Mouse (Mus musculus) liver, adult 2 months (tissue): ENCODE measurements around the gene Yod1. TPM values are rescaled to one million over a fixed set of nuclear protein-coding genes. Genes with fewer than 3 reads are reported as not detected.

Source experiments
- DNase-seq: peaks from one replicate; pipeline ENCODE4 v3.0.0-alpha.2; 2011; ENCODE audit warnings: low read depth, low spot score; ENCODE audit errors: extremely low read depth
- H3K27ac ChIP-seq: fragments of 200-500 bp; replicated peaks from 2 replicates; pipeline ENCODE4 v1.5.1; 2012; ENCODE audit warnings: low read depth, mild to moderate bottlenecking, control low read depth, inconsistent platforms, low read length; ENCODE audit not compliant: insufficient read depth
- H3K27me3 ChIP-seq: fragments of 200-500 bp; 2 replicates; pipeline ENCODE4 v1.6.1; 2012; ENCODE audit warnings: mild to moderate bottlenecking, moderate library complexity, low read length, inconsistent platforms; ENCODE audit not compliant: control insufficient read depth, insufficient read depth
- H3K36me3 ChIP-seq: fragments of 200-500 bp; 2 replicates; pipeline ENCODE4 v1.6.1; 2012; ENCODE audit warnings: low read length, inconsistent platforms; ENCODE audit not compliant: control insufficient read depth, insufficient read depth
- H3K4me1 ChIP-seq: fragments of 200-500 bp; 2 replicates; pipeline ENCODE4 v1.6.1; 2011; ENCODE audit warnings: low read length; ENCODE audit not compliant: control insufficient read depth, insufficient read depth
- H3K4me3 ChIP-seq: fragments of 200-500 bp; 2 replicates; pipeline ENCODE4 v1.5.1; 2011; ENCODE audit warnings: low read depth, mild to moderate bottlenecking, control low read depth, low read length, moderate library complexity; ENCODE audit not compliant: insufficient read depth
- H3K79me2 ChIP-seq: fragments of 200-500 bp; 2 replicates; pipeline ENCODE4 v1.6.1; 2012; ENCODE audit warnings: inconsistent platforms, mild to moderate bottlenecking, low read length, moderate library complexity; ENCODE audit not compliant: control insufficient read depth, insufficient read depth
- H3K9ac ChIP-seq: fragments of 200-500 bp; 2 replicates; pipeline ENCODE4 v1.6.1; 2012; ENCODE audit warnings: low read depth, mild to moderate bottlenecking, control low read depth, inconsistent platforms, low read length
- CTCF ChIP-seq: fragments of 200-500 bp; IDR thresholded peaks from 2 replicates; pipeline ENCODE4 v1.5.1; 2011; ENCODE audit warnings: low read depth, low read length, control low read depth
- POLR2A ChIP-seq: fragments of 200-500 bp; IDR thresholded peaks from 2 replicates; pipeline ENCODE4 v1.6.1; 2011; ENCODE audit warnings: low read length, control low read depth; ENCODE audit not compliant: insufficient read depth; ENCODE audit errors: extremely low read depth
- WGBS: fragments of 180-500 bp; shearing (Covaris S2); methylation state at CpG from one replicate; pipeline ENCODE4 v1.1.7; 2018; 5-methylcytosine and 5-hydroxymethylcytosine counted together
- polyA plus RNA-seq: library from polyadenylated mRNA; depleted of rRNA; stranded (reverse); fragments of >200 nt; gene quantifications from 2 replicates; pipeline ENCODE4 v1.2.3, GENCODE M21; 2012
- total RNA-seq: library from RNA; depleted of rRNA; stranded (reverse); fragments of >200 nt; gene quantifications from 2 replicates; pipeline ENCODE4 v1.2.3, GENCODE M21; 2014

Gene Yod1
- total and polyA plus RNA-seq, 2 experiments, result 1.3 to 9.0 TPM

- DNase-seq, result no peak
- WGBS, result 80% methylated on average over 8 of the region's 8 CpGs
- Histone ChIP-seq H3K4me3 (no peak overlapping the region), H3K79me2 (peaks cover 3% of the 10 kb centered on the region; the same call in 1 of the 2 replicates), H3K36me3 (no peaks in the 10 kb centered on the region), H3K27ac (peak overlapping the region; percentile 84), H3K4me1 (peaks cover 14% of the 10 kb centered on the region; the same call in 1 of the 2 replicates), H3K9ac (no peak overlapping the region), H3K27me3 (no peaks in the 10 kb centered on the region)
- no peak for TF ChIP-seq CTCF
- TF ChIP-seq POLR2A, result no peak
These were observed 17.7 kb downstream of the Yod1 start for GRCm38 (mm10) chr1:130734852-130735251.

- no peak overlapping the region for H3K27ac ChIP-seq
- no peaks in the 10 kb centered on the region for H3K36me3 ChIP-seq
These were observed 20.3 kb downstream of the Yod1 start for GRCm38 (mm10) chr1:130737411-130737881.

DNA sequence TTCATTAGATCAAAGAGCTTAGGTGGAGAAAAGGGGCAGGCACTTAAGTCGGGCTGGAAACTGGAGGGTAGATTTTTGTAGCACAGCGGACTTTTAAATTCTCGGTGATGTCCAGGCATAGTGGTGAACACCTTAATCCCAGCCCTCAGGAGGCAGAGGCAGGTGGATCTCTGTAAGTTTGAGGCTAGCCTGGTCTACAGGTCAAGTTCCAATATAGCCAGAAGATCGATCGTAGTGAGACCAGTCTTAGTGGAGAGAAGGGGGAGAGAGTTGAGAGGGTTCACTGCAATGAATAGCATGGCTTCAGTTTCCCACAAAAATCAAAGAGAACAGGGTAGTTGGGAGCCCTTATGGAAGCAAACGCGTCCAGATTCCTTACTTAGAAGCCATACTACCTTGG, 20.8 kb downstream of the Yod1 start:
- H3K4me3 ChIP-seq, result no peak overlapping the region
- H3K27me3 ChIP-seq, result no peaks in the 10 kb centered on the region
- peaks cover 3% of the 10 kb centered on the region; the same call in 1 of the 2 replicates for H3K79me2 ChIP-seq
- WGBS, result 90% methylated on average over 7 of the region's 7 CpGs
- no peaks in the 10 kb centered on the region for H3K36me3 ChIP-seq
- no peak overlapping the region for H3K27ac ChIP-seq
- peaks cover 22% of the 10 kb centered on the region for H3K4me1 ChIP-seq
- DNase-seq, result no peak
- H3K9ac ChIP-seq, result no peak overlapping the region
- TF ChIP-seq CTCF (no peak), POLR2A (no peak)

More at GRCm38 (mm10) chr1:130737411-130737881, 20.3 kb downstream of the Yod1 start:
- Histone ChIP-seq H3K79me2 (peaks cover 3% of the 10 kb centered on the region; the same call in 1 of the 2 replicates), H3K9ac (no peak overlapping the region), H3K4me3 (no peak overlapping the region), H3K27me3 (no peaks in the 10 kb centered on the region), H3K4me1 (peaks cover 22% of the 10 kb centered on the region)
- 87% methylated on average over 11 of the region's 11 CpGs for WGBS
- TF ChIP-seq POLR2A, result no peak
- no peak for TF ChIP-seq CTCF
- DNase-seq, result no peak

- Histone ChIP-seq H3K9ac (no peak overlapping the region), H3K36me3 (no peaks in the 10 kb centered on the region), H3K27ac (no peak overlapping the region), H3K27me3 (no peaks in the 10 kb centered on the region), H3K4me1 (peaks cover 19% of the 10 kb centered on the region), H3K4me3 (no peak overlapping the region), H3K79me2 (peaks cover 3% of the 10 kb centered on the region; the same call in 1 of the 2 replicates)
- DNase-seq, result no peak
- no peak for TF ChIP-seq POLR2A
- no peak for TF ChIP-seq CTCF
- WGBS, result 94% methylated on average over 3 of the region's 3 CpGs
These were observed 21.5 kb downstream of the Yod1 start for GRCm38 (mm10) chr1:130738551-130739106.

DNA sequence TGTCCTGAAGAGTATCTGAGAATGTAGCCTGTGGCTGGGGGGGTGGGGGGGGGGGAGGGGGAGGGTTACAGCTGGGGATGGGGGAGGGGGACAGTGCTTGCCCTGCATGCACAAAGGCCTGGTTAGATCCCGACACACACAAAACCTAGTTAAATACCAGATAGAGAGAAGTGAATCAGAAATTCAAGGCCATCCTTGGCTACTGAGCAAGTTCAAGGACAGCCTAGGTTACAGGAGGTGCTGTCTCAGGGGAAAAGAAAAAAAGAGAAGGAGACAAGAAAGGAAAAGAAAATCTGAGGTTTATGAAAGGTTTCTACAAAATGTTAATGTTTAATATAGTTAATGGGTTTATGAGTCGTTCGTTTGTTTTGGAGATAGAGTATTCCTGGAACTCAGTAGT, 22.5 kb downstream of the Yod1 start:
- no peak for TF ChIP-seq POLR2A
- no peak for TF ChIP-seq CTCF
- WGBS, result 18% methylated on average over 3 of the region's 3 CpGs
- H3K79me2 ChIP-seq, result peaks cover 3% of the 10 kb centered on the region; the same call in 1 of the 2 replicates
- H3K9ac ChIP-seq, result no peak overlapping the region
- DNase-seq, result no peak
- H3K4me3 ChIP-seq, result no peak overlapping the region
- no peaks in the 10 kb centered on the region for H3K27me3 ChIP-seq
- H3K27ac ChIP-seq, result no peak overlapping the region
- no peaks in the 10 kb centered on the region for H3K36me3 ChIP-seq
- peaks cover 13% of the 10 kb centered on the region for H3K4me1 ChIP-seq

DNA sequence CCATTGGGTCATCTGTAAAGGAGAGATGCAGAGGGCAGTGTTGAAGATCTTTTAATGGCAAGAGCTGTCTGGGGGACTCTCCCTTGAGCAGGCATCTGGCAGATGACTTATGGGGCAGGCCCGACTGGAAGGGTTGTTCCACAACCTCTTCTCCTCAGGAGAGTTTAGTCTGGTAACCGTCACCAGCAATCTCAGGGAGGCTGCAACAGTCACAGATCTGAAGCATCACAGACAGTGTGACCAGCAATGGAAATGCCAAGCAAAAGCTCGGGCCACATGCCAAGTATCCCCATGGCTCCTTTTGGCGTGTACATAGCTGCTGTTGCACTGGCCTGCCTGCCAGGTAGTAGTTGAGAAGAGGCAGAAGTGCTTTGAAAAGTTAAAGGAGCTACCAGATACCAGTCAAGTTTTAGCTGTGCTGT, 23.1 kb downstream of the Yod1 start:
- Histone ChIP-seq H3K36me3 (no peaks in the 10 kb centered on the region), H3K27ac (no peak overlapping the region), H3K79me2 (peaks cover 2% of the 10 kb centered on the region; the same call in 1 of the 2 replicates), H3K4me3 (no peak overlapping the region), H3K9ac (no peak overlapping the region), H3K4me1 (peaks cover 12% of the 10 kb centered on the region), H3K27me3 (no peaks in the 10 kb centered on the region)
- 63% methylated on average over 4 of the region's 4 CpGs for WGBS
- TF ChIP-seq CTCF (no peak), POLR2A (no peak)
- DNase-seq, result peak; percentile 36
